Mouse (Mus musculus): ENCODE measurements around the gene Gm14399. TPM values are rescaled to one million over a fixed set of nuclear protein-coding genes. Genes with fewer than 3 reads are reported as not detected.
A peak's percentile ranks its signal among the peaks of the same experiment; 100 is the strongest.
"Not testable (repeated sequence)": the region's sequence is repeated elsewhere in the genome, so short reads cannot be mapped to it uniquely, and the experiment has no call there.

Gene Gm14399
- 43.8 and 57.4 TPM in 2 replicates for polyA plus RNA-seq (2011; ENCODE audit: insufficient read depth, insufficient read length, low read depth, missing spikeins)

DNA sequence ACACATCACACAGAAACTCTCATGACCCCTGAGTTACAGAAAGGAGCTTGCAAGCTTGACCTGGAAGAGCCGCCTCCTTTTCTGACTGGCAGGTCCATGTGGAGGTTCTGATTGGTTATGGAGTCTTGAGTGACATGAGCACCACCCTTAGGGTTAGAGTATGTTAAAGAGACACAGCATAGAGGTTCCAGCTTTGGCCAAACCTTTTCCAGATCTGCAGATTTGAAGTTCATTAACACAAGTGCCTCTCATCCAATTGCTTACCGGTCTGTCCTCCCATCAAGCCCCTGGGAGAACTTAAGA is at the start of gene Gm14399:
Gm14399 (minus strand) TSS at position 20 of the 303 bp plus-strand sequence.
- not testable (repeated sequence) for H3K27ac ChIP-seq (ENCODE audit: insufficient read depth, low read length)

DNA sequence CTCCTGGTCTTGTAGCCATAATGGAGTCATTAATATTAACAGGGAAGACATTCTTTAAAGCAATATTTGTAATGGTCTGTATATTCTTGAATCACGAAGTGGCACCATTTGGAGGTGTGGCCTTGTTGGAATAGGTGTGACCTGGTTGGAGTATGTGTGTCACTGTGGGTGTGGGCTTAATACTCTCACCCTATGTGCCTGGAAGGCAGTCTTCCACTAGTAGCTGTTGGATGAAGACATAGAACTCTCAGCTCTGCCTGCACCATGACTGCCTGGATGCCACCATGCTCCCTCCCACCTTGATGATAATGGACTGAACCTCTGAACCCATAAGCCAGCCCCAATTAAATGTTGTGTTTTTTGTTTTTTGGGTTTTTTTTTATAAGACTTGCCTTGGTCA is 37.2 kb upstream of the Gm14399 start:
- H3K9me3 ChIP-seq (replicated peaks; ENCODE audit: control insufficient read depth, insufficient read depth, low read length, poor library complexity, severe bottlenecking); H3K27ac ChIP-seq (ENCODE audit: insufficient read depth, low read length); H3K9ac ChIP-seq (ENCODE audit: low read depth, poor library complexity, severe bottlenecking); H3K4me1 ChIP-seq (ENCODE audit: control insufficient read depth, insufficient read depth, low read length); H3K36me3 ChIP-seq (ENCODE audit: control insufficient read depth, insufficient read depth, low read length, poor library complexity, severe bottlenecking); H3K27me3 ChIP-seq (ENCODE audit: control insufficient read depth, insufficient read depth, low read length, poor library complexity, severe bottlenecking); H3K4me3 ChIP-seq (ENCODE audit: low read depth, low read length): not testable (repeated sequence)

More for the DNA sequence above, at the start of gene Gm14399:
- Histone ChIP-seq H3K4me3 (ENCODE audit: low read depth, low read length) (peak within 1 kb of the TSS; percentile 82), H3K9ac (ENCODE audit: low read depth, poor library complexity, severe bottlenecking) (peak within 1 kb of the TSS; percentile 40)
- not testable (repeated sequence) for H3K4me1 ChIP-seq (ENCODE audit: control insufficient read depth, insufficient read depth, low read length); H3K36me3 ChIP-seq (ENCODE audit: control insufficient read depth, insufficient read depth, low read length, poor library complexity, severe bottlenecking); H3K27me3 ChIP-seq (ENCODE audit: control insufficient read depth, insufficient read depth, low read length, poor library complexity, severe bottlenecking); H3K9me3 ChIP-seq (replicated peaks; ENCODE audit: control insufficient read depth, insufficient read depth, low read length, poor library complexity, severe bottlenecking)

- H3K9me3 ChIP-seq (replicated peaks; ENCODE audit: control insufficient read depth, insufficient read depth, low read length, poor library complexity, severe bottlenecking): no peaks in the 10 kb centered on the region
- H3K4me3 ChIP-seq (ENCODE audit: low read depth, low read length): no peak overlapping the region
- H3K9ac ChIP-seq (ENCODE audit: low read depth, poor library complexity, severe bottlenecking): peak overlapping the region; percentile 49; the same call in 1 of the 2 replicates
- peak overlapping the region; percentile 37 for H3K27ac ChIP-seq (ENCODE audit: insufficient read depth, low read length)
- H3K36me3 ChIP-seq (ENCODE audit: control insufficient read depth, insufficient read depth, low read length, poor library complexity, severe bottlenecking): no peaks in the 10 kb centered on the region; the same call in 1 of the 2 replicates
- no peaks in the 10 kb centered on the region for H3K27me3 ChIP-seq (ENCODE audit: control insufficient read depth, insufficient read depth, low read length, poor library complexity, severe bottlenecking)
- no peaks in the 10 kb centered on the region for H3K4me1 ChIP-seq (ENCODE audit: control insufficient read depth, insufficient read depth, low read length)
- TF ChIP-seq CTCF (IDR thresholded peaks at IDR 0.05; ENCODE audit: low read depth, low read length): no peak
- TF ChIP-seq EP300 (IDR thresholded peaks at IDR 0.05; ENCODE audit: insufficient read depth, low read depth, low read length): no peak
- TF ChIP-seq POLR2A (IDR thresholded peaks at IDR 0.05; ENCODE audit: insufficient read depth, low read length): no peak
Observed at GRCm38 (mm10) chr2:175176312-175176711, 34.5 kb upstream of the Gm14399 start.

- peak within 1 kb of the TSS; percentile 64 for H3K9ac ChIP-seq (ENCODE audit: low read depth, poor library complexity, severe bottlenecking)
- H3K27ac ChIP-seq (ENCODE audit: insufficient read depth, low read length): peak within 1 kb of the TSS; percentile 37
- peak within 1 kb of the TSS; percentile 93 for H3K4me3 ChIP-seq (ENCODE audit: low read depth, low read length)
- not testable (repeated sequence) for H3K36me3 ChIP-seq (ENCODE audit: control insufficient read depth, insufficient read depth, low read length, poor library complexity, severe bottlenecking); H3K9me3 ChIP-seq (replicated peaks; ENCODE audit: control insufficient read depth, insufficient read depth, low read length, poor library complexity, severe bottlenecking); H3K27me3 ChIP-seq (ENCODE audit: control insufficient read depth, insufficient read depth, low read length, poor library complexity, severe bottlenecking); H3K4me1 ChIP-seq (ENCODE audit: control insufficient read depth, insufficient read depth, low read length)
Observed at GRCm38 (mm10) chr2:175175401-175176180, 33.8 kb upstream of the Gm14399 start, which contains the start of gene Gm14443. Gene Gm14443 (minus strand): TSS chr2:175175871.

- H3K9ac ChIP-seq (ENCODE audit: low read depth, poor library complexity, severe bottlenecking); H3K4me3 ChIP-seq (ENCODE audit: low read depth, low read length); H3K4me1 ChIP-seq (ENCODE audit: control insufficient read depth, insufficient read depth, low read length); H3K9me3 ChIP-seq (replicated peaks; ENCODE audit: control insufficient read depth, insufficient read depth, low read length, poor library complexity, severe bottlenecking); H3K27me3 ChIP-seq (ENCODE audit: control insufficient read depth, insufficient read depth, low read length, poor library complexity, severe bottlenecking); H3K27ac ChIP-seq (ENCODE audit: insufficient read depth, low read length); H3K36me3 ChIP-seq (ENCODE audit: control insufficient read depth, insufficient read depth, low read length, poor library complexity, severe bottlenecking): not testable (repeated sequence)
Observed at GRCm38 (mm10) chr2:175174058-175174457, 32.2 kb upstream of the Gm14399 start.

DNA sequence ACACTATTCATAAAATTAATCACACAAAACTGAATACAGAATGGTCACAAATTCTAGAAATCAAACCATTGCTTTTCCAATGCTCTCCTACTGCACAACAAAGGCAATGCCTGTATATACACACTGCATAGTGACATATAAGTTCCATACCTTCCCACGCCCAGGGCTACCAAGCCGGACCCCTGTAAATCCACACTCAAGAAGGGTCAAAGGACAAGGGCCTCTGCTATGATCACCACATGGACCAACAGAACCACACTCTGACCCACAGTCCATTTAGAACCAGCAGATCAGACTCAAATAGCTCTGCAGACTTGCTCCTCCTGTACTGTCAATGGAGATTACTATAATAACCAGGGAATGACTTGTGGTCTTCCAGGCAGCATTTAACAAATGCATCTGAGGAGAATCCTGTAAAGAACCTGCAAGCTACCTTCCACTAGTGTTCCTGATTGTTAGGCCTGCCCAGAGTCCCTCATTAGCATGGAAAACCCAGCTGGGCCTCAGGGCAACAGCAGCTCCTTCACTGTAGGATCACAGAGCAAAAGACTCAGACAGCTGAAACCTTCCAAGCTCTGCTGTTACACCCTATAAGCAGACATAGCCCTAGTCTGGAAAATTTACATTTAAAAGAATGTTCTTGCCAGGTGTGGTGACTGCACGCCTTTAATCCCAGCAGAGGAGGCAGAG is 31.2 kb upstream of the Gm14399 start:
- not testable (repeated sequence) for H3K27me3 ChIP-seq (ENCODE audit: control insufficient read depth, insufficient read depth, low read length, poor library complexity, severe bottlenecking); H3K9me3 ChIP-seq (replicated peaks; ENCODE audit: control insufficient read depth, insufficient read depth, low read length, poor library complexity, severe bottlenecking); H3K9ac ChIP-seq (ENCODE audit: low read depth, poor library complexity, severe bottlenecking); H3K4me1 ChIP-seq (ENCODE audit: control insufficient read depth, insufficient read depth, low read length); H3K27ac ChIP-seq (ENCODE audit: insufficient read depth, low read length); H3K36me3 ChIP-seq (ENCODE audit: control insufficient read depth, insufficient read depth, low read length, poor library complexity, severe bottlenecking); H3K4me3 ChIP-seq (ENCODE audit: low read depth, low read length)
